Mouse (Mus musculus) mesoderm, embryonic 11.5 days (tissue): ENCODE results near the gene 9930021J03Rik.

Source experiments
- DNase-seq: peaks from one replicate; pipeline ENCODE4 v3.0.0-alpha.2; 2012; ENCODE audit warnings: low read depth, low spot score

9930021J03Rik gene

DNA sequence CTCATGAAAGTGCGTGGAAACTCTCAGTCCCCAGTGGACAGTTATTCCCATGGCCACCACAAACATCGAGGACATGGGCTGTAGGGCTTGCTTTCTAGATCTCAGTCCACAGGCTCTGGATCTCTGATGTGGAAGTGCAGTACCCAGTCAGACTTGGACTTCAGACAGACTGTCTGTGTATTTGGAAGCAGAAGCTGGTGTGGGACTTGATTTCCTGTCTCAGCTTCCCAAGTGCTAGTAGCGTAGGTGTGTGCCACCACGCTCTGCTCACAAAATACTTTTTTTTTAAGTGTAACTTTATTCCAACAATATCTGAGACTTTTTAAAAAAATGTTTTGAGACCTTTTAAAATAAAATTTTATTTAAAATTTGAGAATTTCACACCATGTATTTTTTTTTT lies 109.5 kb downstream of the 9930021J03Rik start:
- DNase-seq = no peak

DNA sequence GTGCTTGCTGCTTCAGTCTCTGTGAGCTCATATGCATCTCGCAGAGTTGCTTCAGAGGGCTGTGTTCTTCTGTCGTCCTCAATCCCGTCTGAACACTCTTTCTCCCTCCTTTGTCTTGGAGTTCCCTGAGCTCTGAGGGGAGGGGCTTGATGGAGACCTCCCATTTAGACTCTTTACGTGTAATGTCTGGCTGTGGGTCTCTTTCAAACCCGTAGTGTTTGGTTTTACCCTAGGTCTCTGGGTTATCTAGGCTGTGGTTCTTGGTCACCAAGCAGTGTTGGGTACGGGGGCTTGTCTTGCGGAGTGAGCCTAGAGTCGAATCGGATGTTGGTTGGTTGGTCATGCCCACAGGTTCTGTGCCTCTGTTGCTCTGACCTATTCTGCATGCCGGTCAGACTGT lies 110.7 kb downstream of the 9930021J03Rik start:
- DNase-seq = no peak

DNA sequence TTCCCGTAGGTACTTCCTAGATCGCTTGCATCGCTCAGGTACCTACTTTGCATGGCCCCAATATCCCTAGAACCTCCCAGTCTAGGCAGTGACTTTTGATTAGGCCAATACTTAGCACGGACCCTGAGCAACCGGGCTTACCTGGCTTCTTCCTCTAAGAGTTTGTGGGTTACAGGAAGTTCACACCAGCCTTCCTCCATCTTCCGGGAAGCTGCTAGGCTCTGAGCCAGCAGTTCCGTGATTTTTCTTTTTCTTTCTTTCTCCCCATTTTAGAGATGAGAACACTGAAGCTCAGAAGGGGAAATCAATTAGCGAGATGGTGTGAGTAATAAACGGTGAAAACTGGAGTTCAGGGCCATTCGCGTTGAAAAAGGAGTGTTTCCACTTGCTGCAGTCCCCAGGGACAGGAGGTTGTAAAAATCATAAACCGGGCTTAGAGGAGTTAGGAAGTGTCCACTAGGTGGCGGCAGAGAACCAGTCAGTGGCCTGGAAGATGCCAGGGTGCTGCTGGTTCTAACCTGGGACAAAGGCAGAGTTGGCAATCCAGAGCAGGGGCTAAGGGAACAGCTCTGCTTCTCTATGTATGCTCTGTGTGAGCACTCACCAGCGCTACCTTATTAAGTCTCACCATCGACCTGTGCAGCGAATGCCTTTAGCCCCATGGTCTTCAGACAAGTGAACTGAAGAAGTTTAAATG lies 121.8 kb downstream of the 9930021J03Rik start:
- peak; percentile 90 for DNase-seq

DNA sequence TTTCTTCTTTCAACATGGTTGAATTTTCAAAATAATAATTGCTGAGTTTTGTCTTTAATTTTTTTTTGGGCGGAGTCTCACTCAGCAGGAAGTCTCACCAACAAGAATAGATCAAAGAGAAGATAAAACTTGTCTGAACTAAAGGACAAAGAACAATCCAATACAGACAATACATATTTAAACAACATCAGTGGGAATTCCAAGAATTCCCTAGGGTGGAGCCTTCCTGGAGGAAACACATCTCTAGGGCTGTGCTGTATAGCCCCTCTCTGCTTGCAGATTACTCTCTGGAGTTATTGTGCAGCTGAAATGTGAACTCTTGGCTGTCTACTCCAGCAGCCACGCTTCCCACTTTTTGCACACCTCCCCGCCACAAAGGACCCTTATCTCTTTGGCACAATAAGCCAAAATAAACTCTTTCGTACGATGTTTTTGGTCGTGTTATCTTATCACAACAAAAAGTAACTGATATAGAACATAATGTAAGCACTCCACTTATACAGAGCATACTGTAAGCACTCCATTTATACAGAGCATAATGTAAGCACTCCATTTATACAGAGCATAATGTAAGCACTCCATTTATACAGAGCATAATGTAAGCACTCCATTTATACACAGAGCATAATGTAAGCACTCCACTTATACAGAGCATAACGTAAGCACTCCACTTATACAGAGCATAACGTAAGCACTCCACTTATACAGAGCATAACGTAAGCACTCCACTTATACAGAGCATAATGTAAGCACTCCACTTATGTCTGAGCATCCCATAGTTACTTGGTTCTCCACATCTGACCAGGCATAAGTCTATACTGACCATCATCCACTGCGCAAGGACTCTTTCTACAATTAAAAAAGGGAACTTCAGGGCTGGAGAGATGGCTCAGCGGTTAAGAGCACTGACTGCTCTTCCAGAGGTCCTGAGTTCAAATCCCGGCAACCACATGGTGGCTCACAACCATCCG lies 125.3 kb downstream of the 9930021J03Rik start:
- DNase-seq = no peak

DNA sequence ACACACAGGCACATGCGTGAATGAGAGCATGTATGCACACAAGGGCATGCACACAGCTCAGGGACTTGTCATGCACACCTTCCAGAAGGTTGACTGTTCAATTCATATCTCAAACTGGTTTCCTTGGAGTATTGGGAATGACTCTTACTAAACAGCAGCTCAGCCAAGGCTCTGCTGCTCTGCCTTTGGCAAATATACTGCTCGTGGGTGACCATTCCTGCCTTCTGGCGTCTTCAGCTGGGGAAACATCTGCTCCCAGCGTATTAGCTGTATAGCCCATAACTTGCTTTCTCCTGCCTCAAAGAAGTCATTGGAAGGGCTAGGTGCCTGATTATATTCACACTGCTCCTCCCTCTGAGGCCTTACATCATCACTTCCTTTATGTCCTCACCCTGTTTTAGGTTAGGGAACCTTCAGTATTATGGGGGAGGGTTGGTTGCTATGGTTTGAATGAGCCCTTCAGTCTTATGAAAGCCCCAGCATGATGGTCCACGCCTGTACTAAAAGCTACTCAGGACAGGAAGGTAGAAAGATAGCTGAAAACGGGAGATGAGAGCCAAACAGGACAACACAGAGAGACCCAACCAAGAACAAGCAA lies 127.5 kb downstream of the 9930021J03Rik start:
- DNase-seq = no peak

DNA sequence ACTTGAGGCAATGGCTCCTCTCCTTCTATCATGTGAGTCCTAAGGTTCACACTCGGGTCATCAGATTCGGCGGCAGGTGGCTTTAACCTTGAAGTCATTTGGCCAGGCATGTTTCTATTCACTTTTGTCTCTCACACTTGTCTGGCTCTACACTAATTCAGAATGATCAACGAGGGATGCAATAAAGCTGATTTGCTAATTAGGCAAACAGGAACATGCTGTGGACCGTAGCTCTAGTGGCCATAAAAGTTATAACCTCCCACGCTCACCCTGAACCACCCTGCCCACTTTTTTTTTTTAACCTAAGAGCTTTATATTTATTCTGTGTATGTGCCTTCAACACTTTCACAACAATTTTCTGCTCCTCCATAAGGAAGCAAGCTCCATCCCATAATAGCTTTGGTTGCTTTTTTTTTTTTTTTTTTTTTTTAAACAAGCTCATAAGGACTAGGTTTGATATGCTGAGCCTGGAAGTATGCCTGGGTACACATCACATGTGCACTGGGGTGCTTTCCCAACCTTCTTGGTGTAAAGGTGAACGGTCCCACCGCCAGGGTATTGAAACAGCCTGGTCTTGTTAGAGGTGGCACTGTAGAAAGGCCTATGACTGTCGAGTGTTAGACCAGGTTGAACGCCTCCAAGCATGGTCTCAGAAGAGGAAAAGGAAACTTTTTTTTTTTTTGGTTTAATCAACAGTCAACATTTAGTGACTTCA lies 129.2 kb downstream of the 9930021J03Rik start:
- no peak for DNase-seq

DNA sequence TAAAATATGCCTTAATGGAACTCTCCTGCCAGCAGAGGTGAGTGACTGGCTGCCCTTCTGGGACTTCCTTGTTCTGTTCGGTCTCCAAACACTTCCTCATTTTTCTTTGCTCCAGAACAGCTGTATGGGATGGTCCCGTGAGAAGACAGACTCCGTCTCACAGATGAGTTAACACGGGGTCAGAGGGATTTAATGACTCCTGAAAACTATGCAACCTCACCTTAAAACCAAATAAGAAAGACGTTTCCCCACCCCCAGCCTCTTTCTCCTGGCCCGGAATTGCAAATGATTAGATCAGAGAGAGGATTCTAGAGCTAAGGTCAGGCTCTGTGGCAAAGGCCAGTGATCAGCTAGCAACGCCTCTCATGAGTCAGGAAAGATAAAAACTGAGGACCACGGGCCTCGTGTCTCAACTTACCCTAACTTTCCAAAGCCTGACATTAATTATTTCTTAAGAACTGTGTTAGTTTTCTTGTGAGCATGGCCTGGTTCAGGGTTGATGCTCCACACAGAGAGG lies 130.2 kb downstream of the 9930021J03Rik start:
- DNase-seq = no peak

DNA sequence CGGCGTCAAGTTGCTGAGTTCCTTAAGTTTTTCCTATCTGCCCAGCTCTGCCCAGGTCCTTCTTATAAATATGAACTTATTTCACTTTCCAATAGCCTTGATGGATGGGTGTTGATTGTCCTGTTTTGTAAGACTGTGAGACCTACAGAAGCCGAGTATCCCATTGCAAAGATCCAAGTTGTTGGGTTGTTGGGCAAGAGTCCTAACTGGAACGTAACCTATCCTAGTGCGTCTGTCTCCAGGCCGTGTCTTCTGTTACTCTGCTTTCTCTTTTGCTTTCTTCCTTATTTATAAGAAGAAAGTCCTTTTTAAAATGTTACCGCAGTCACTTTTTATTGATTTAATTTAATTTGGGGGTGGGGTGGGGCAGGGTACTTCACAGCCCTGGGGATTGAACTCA lies 130.8 kb downstream of the 9930021J03Rik start:
- no peak for DNase-seq

DNA sequence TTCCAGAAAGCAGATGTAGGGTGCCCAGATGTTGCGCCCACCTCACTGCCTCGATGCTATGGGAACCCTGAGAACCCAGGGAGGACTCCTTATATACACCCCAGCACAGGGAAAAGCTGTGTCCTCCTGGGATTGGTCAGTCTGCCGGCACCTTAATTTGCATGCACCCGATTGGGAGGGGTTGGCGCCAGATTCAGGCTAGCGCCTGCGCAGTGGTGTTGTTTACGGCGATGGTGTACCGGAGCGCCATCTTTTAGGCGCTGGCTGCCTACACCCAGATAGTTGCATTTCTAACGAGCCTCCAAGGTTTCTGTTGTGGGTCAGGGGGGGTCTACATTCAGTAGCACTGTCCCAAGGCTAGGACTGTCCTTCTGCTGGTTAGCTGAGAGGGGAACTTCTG lies 133.1 kb downstream of the 9930021J03Rik start:
- DNase-seq = no peak

DNA sequence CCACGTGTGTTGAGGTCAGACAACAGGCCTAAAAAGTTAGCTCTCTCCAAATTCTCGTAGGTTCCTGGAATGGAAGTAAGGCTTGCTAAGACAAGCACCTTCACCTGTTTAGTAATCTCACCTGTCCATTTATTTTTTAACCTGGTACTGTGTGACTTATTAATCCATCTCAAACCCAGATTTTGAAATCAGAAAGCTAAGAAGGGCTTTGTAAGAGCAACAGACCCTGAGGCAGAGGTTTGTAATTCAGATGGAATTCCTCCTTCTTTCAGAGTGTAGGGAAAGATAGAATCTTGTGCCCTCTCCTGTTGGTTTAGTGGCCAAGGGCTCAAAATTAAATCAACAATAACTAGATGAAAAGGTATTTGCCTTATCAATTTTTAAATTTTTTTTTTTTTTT lies 134.6 kb downstream of the 9930021J03Rik start:
- DNase-seq = no peak

DNA sequence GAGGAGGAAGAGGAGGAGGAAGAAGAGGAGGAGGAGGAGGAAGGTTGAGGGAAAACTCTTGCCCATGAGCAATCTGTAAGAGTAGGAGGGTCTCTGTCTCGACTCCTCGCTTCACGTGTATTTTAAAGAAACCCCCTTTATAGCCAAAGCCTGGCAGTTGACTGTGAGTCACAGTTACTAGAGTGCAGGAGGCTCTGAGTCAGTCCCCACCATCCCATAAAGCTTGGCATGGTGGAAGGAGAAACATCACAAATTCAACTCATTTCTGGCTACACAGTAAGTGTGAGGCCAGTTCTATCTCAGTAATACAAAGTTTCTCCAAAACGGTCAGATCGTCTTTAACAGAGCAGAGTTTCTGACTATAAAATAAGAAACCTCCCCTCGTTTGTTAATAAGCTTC lies 135.5 kb downstream of the 9930021J03Rik start:
- DNase-seq = no peak

DNA sequence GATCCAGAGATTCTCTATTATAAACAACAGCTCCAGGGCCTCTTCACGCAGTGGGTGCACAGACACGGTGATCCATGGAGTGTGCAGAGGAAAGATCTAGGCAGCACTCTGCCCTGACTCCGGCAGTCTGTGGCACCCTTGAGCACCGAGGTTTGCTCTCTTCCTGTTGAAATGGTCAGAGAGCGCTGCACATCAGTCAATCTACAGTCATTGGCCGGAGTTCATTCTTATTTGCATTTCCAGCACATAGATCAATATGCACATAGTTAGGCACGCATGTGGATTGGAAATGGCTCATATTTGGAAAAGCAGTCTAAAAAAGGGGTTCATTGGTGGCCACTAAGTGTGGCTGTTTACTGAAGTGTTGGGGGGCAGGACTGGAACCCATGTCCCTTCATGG lies 137.7 kb downstream of the 9930021J03Rik start:
- DNase-seq = no peak

DNA sequence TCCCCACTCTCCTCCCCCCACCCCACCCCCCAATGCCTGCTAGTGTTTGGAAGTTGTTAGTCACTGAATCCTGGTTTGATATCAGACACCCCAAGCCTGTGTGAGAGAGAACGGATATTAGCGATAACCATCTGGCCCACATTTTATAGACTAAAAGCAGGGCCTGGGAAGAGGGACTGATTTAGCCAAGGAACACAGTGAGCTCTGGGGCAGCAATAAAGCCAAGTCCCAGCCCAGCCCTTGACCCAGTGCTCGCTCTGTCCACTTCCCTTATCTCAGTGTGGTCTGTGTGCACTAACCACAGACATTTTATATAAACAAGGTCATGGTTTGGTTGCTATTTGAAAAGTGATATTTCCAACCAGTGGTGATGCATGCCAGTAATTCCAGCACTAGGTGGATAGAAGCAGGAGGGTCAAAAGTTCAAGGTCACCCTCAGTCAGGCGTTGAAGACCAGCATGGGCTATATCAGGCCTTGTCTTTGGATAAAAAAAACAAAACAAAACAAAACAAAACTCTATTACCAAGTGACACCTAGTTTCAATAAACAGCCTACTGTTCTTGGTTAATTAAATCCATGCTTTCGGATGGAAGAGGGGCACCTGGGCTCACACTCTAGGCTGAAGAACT lies 138.7 kb downstream of the 9930021J03Rik start:
- no peak for DNase-seq

DNA sequence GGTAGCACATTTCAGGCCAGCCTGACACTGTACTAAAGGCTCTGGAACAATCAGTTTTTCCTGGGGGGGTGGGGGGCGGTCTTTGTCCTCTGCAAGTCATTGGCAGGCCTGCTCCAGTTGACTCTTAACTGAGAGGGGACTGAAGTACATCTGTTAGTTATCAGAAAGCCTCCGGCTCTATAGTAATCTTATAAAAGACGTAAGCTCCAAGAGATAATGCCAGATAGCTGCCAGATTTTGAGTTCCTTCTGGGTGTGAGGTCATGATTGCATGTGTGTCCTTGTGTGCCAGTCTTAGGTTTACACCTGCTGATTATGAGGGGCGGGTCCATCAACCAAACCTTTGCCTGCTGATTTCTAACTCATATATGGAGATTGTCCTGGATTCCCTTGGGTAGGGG lies 139.6 kb downstream of the 9930021J03Rik start:
- DNase-seq = no peak

DNA sequence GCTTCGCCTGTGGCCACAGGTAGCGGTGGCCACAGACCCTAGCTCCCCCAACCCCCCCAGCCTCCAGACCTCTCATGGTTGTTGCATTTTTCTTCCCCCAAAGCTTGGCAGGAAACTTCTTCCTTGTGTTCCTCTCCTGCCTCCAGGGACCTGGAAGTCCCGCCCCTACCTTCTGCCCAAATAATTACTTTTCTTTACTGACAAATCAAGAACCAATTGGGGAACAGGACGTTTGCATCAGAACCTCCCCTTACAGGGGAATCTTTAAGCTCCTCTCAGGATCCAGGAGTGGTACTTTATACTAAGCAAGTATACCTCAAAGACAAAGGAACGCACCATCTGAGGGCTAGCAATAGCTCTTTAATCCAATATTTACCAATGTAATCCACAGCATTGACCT lies 140.9 kb downstream of the 9930021J03Rik start:
- DNase-seq = no peak
